Mouse (Mus musculus): Measurements from ENCODE around the gene Ttc30a1. TPM values are rescaled to one million over a fixed set of nuclear protein-coding genes. Genes with fewer than 3 reads are reported as not detected.
"Not testable (repeated sequence)": the region's sequence is repeated elsewhere in the genome, so short reads cannot be mapped to it uniquely, and the experiment has no call there.

Ttc30a1 gene
- polyA plus RNA-seq, 1 experiment = 0.57 TPM

DNA sequence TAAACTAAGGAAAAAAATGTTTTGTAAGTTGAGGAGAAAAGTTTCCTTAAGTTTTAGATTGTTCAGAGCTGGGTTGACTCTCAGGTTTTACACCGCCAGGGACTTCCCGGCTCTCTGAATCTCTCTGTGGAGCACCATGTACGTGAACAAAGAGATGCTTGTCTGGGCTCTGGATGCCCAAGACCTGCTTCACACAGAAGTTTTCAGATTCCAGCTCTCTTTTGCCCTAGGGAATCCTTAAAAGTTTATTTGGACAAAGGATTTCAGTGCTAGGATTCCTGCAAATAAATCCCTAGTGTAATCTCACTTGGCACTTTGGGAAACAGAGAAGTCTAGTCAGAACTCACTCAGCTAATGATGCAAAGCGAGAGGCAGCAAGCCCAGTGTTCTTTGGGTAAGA is 7.9 kb upstream of the Ttc30a1 start:
- 85% methylated on average over 4 of the region's 4 CpGs for WGBS
- H3K4me3 ChIP-seq (replicated peaks; ENCODE audit: control insufficient read depth, low read depth, low read length) = no peak overlapping the region
- H3K27ac ChIP-seq (ENCODE audit: control insufficient read depth, insufficient read depth, low read depth, low read length, poor library complexity) = no peak overlapping the region
- TF ChIP-seq CTCF (IDR thresholded peaks at IDR 0.05; ENCODE audit: control insufficient read depth, insufficient read depth, low read length) (no peak), POLR2A (IDR thresholded peaks at IDR 0.05; ENCODE audit: borderline replicate concordance, control insufficient read depth, low read depth, low read length) (no peak)
- no peaks in the 10 kb centered on the region; the same call in 1 of the 2 replicates for H3K4me1 ChIP-seq (ENCODE audit: control insufficient read depth, insufficient read depth, low read length)

DNA sequence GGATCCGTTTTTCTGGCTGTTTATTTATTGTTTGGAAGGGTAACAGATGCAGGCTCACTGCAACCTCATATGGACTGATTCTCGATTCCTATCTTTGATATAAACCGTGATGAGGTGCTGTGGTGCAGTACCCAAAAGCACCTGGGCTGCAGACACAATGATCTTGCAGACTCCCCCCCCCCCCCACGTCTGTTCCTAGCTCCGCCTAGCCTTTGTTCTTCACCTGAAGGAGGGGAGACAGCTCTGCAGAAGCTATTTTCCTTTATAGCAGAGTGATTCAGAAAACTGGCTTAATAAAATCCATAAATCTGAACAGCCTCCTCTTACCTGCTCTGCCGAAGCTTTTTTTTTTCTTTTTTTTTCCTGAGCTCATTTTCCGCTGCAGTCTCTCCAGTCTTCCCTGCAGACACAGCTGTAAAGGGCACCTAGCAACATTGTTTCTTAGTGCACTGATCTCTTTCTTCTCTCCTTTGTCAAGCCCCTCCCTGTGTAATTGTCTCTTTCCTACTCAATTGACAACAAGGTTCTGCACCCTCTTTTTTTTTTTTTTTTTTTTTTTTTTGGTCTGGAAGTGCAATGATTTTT is 7.1 kb upstream of the Ttc30a1 start:
- TF ChIP-seq POLR2A (IDR thresholded peaks at IDR 0.05; ENCODE audit: borderline replicate concordance, control insufficient read depth, low read depth, low read length) (no peak), CTCF (IDR thresholded peaks at IDR 0.05; ENCODE audit: control insufficient read depth, insufficient read depth, low read length) (no peak)
- no peak overlapping the region for H3K4me3 ChIP-seq (replicated peaks; ENCODE audit: control insufficient read depth, low read depth, low read length)
- no peak overlapping the region for H3K27ac ChIP-seq (ENCODE audit: control insufficient read depth, insufficient read depth, low read depth, low read length, poor library complexity)
- no peaks in the 10 kb centered on the region; the same call in 1 of the 2 replicates for H3K4me1 ChIP-seq (ENCODE audit: control insufficient read depth, insufficient read depth, low read length)
- 75% methylated on average over 7 of the region's 7 CpGs for WGBS

DNA sequence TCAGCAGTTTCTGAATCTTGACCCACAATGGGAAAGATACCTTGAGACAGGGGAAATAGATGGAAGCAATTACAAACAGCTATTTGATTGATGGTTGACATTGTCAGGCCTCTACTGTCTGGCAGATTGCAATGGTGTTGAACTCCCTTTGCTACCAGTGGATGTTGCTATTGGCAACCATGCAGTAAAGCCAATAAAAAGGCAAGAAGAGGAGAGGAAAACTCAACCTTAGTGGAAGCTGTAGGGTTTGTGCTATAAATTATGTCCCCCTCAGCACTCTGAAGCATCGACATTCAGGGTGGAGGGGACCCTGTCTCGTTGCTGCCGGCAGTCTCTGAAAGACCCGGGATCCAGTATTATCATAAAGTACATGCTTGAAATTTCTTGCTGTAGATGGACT is 6.6 kb upstream of the Ttc30a1 start:
- H3K27ac ChIP-seq (ENCODE audit: control insufficient read depth, insufficient read depth, low read depth, low read length, poor library complexity) = no peak overlapping the region
- TF ChIP-seq CTCF (IDR thresholded peaks at IDR 0.05; ENCODE audit: control insufficient read depth, insufficient read depth, low read length) (no peak), POLR2A (IDR thresholded peaks at IDR 0.05; ENCODE audit: borderline replicate concordance, control insufficient read depth, low read depth, low read length) (no peak)
- 76% methylated on average over 4 of the region's 4 CpGs for WGBS
- H3K4me3 ChIP-seq (replicated peaks; ENCODE audit: control insufficient read depth, low read depth, low read length) = no peak overlapping the region
- no peaks in the 10 kb centered on the region; the same call in 1 of the 2 replicates for H3K4me1 ChIP-seq (ENCODE audit: control insufficient read depth, insufficient read depth, low read length)

DNA sequence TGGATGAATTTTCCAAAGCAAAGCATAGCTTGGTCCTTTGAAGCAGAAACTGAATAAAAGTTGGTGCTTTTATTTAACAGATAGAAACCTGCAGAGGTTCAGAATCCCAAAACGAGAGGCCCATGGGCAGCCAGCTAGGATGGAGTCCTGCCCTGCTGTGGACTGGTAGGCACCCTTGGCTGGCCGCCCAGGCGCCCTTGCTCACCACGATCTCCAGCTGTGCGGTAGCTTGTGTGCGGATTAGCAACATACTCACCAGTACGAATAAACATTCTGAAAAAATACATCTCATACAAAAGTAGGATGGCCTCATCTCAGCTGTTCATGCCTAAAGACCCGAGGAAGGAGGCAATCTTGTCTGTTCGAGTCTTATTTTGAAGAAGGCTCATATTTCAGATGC is 6.0 kb upstream of the Ttc30a1 start:
- Histone ChIP-seq H3K27ac (ENCODE audit: control insufficient read depth, insufficient read depth, low read depth, low read length, poor library complexity) (no peak overlapping the region), H3K4me1 (ENCODE audit: control insufficient read depth, insufficient read depth, low read length) (no peaks in the 10 kb centered on the region; the same call in 1 of the 2 replicates), H3K4me3 (replicated peaks; ENCODE audit: control insufficient read depth, low read depth, low read length) (no peak overlapping the region)
- TF ChIP-seq CTCF (IDR thresholded peaks at IDR 0.05; ENCODE audit: control insufficient read depth, insufficient read depth, low read length) = no peak
- TF ChIP-seq POLR2A (IDR thresholded peaks at IDR 0.05; ENCODE audit: borderline replicate concordance, control insufficient read depth, low read depth, low read length) = no peak
- WGBS = 77% methylated on average over 9 of the region's 9 CpGs

DNA sequence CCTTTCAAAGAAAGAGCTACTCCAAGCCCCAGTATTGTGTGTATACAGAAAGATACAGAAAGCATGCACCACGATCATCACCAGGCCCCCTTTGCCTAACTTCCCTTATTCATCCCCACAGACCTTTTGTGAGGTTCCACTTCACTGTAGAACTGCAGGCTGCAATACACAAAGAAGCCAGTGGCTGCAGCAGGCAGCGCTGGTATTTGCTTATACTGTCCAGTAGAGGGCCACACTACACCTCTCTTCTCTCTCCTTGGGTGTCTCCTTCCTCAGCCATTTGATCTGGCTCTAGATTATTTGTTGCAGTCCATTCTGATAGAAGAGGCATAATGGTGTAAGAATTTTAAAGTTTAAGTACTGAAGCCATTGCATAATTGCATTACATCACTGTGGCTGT is 3.4 kb upstream of the Ttc30a1 start:
- H3K27ac ChIP-seq (ENCODE audit: control insufficient read depth, insufficient read depth, low read depth, low read length, poor library complexity) = no peak overlapping the region
- 0% methylated on average over 2 of the region's 2 CpGs for WGBS
- H3K4me1 ChIP-seq (ENCODE audit: control insufficient read depth, insufficient read depth, low read length) = no peaks in the 10 kb centered on the region; the same call in 1 of the 2 replicates
- no peak for TF ChIP-seq POLR2A (IDR thresholded peaks at IDR 0.05; ENCODE audit: borderline replicate concordance, control insufficient read depth, low read depth, low read length)
- peak; percentile 79 for TF ChIP-seq CTCF (IDR thresholded peaks at IDR 0.05; ENCODE audit: control insufficient read depth, insufficient read depth, low read length)
- no peak overlapping the region for H3K4me3 ChIP-seq (replicated peaks; ENCODE audit: control insufficient read depth, low read depth, low read length)

DNA sequence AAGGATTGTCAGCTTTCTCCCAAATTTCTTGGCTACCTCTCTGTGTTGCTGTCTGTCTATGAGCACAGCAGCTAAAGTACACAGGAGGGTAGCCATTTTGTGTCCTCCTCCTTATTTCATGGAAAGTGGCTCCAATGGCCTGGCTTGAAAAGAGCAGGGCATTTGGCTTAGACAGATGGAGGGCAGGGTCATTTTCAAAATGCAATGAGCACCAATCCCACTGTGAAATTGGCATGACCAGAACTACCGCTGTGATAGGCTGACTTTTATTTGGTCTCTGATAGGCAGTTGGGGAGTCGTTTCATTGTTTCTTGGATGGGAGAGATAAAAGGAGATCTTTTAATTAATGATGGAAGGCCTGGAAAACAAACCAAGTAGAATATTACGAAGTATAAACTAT is 2.1 kb upstream of the Ttc30a1 start:
- 77% methylated on average over 3 of the region's 3 CpGs for WGBS
- TF ChIP-seq POLR2A (IDR thresholded peaks at IDR 0.05; ENCODE audit: borderline replicate concordance, control insufficient read depth, low read depth, low read length) = no peak
- TF ChIP-seq CTCF (IDR thresholded peaks at IDR 0.05; ENCODE audit: control insufficient read depth, insufficient read depth, low read length) = no peak
- no peaks in the 10 kb centered on the region; the same call in 1 of the 2 replicates for H3K4me1 ChIP-seq (ENCODE audit: control insufficient read depth, insufficient read depth, low read length)

DNA sequence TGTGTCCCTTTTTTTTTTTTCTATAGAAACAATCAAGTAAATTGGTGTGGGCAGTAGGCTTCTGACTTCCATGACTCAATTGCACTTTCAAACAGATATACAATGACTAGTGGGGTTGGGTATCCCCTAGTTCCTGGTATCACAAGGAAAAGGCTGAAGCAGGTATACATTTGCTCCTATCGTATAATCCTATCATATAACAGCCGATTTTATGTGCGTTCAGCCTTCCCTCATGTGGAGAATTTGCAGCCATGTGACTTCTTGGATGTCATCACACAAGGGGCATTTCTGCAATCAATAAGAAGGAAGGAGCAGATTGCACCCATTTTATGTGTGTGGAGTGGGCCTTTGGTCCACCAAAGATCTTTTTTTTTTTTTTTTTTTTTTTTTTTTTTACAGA is 1.3 kb upstream of the Ttc30a1 start:
- H3K4me1 ChIP-seq (ENCODE audit: control insufficient read depth, insufficient read depth, low read length) = no peaks in the 10 kb centered on the region; the same call in 1 of the 2 replicates
- no peak for TF ChIP-seq CTCF (IDR thresholded peaks at IDR 0.05; ENCODE audit: control insufficient read depth, insufficient read depth, low read length)
- TF ChIP-seq POLR2A (IDR thresholded peaks at IDR 0.05; ENCODE audit: borderline replicate concordance, control insufficient read depth, low read depth, low read length) = no peak
- WGBS = 86% methylated on average over 3 of the region's 3 CpGs

More for the DNA sequence above, 2.1 kb upstream of the Ttc30a1 start:
- no peak overlapping the region for H3K27ac ChIP-seq (ENCODE audit: control insufficient read depth, insufficient read depth, low read depth, low read length, poor library complexity)
- no peak overlapping the region for H3K4me3 ChIP-seq (replicated peaks; ENCODE audit: control insufficient read depth, low read depth, low read length)

DNA sequence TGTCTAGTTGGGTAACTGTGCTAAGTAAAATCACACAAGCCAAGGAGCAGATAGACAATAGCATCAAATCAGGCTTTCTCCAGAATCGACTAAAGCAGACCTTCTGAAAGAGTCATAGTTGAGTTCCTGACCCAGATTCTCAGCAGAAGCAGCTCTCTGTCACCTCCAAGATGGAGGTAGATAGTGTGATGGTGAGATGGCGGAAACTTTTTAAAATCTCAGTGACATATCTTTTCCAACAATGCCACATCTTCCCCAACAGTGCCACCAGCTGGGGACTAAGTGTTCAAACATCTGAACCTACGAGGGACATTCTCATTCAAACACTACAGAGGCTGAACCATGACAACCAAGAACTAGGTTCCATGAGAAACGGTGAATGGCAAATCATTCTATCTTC is 859 bp upstream of the Ttc30a1 start:
- Histone ChIP-seq H3K4me3 (replicated peaks; ENCODE audit: control insufficient read depth, low read depth, low read length) (no peak overlapping the region), H3K27ac (ENCODE audit: control insufficient read depth, insufficient read depth, low read depth, low read length, poor library complexity) (no peak overlapping the region), H3K4me1 (ENCODE audit: control insufficient read depth, insufficient read depth, low read length) (no peaks in the 10 kb centered on the region; the same call in 1 of the 2 replicates)
- TF ChIP-seq POLR2A (IDR thresholded peaks at IDR 0.05; ENCODE audit: borderline replicate concordance, control insufficient read depth, low read depth, low read length) (no peak), CTCF (IDR thresholded peaks at IDR 0.05; ENCODE audit: control insufficient read depth, insufficient read depth, low read length) (no peak)
- 83% methylated on average over 4 of the region's 4 CpGs for WGBS

More for the DNA sequence above, 1.3 kb upstream of the Ttc30a1 start:
- no peak overlapping the region for H3K27ac ChIP-seq (ENCODE audit: control insufficient read depth, insufficient read depth, low read depth, low read length, poor library complexity)
- no peak overlapping the region for H3K4me3 ChIP-seq (replicated peaks; ENCODE audit: control insufficient read depth, low read depth, low read length)

DNA sequence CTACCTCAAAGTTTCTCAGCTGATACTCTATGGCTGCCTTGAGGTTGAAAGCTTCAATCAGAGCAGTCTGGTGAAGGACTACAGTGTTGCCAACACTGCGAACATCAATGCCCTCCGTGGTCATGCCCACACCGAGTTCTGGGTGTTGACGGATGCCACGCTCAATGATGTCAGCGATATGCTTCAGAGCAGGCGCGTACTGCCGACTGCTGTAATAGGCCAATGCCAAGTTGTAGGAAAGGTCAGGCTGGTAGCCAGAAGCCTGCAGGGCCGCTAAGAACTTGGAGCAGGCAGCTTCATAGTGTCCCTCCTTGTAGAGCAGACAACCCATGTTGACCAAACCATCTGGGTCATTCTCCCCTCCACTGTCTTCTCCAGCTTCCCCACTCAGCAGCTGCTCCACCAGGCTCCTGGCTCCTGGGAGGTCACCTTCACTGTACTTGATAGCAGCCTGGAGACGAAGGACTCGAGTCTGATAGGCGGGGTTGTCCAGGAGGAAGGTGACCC is 781 bp downstream of the Ttc30a1 start:
- WGBS = 95% methylated on average over 13 of the region's 13 CpGs
- not testable (repeated sequence) for H3K4me1 ChIP-seq (ENCODE audit: control insufficient read depth, insufficient read depth, low read length); H3K4me3 ChIP-seq (replicated peaks; ENCODE audit: control insufficient read depth, low read depth, low read length); H3K27ac ChIP-seq (ENCODE audit: control insufficient read depth, insufficient read depth, low read depth, low read length, poor library complexity)

DNA sequence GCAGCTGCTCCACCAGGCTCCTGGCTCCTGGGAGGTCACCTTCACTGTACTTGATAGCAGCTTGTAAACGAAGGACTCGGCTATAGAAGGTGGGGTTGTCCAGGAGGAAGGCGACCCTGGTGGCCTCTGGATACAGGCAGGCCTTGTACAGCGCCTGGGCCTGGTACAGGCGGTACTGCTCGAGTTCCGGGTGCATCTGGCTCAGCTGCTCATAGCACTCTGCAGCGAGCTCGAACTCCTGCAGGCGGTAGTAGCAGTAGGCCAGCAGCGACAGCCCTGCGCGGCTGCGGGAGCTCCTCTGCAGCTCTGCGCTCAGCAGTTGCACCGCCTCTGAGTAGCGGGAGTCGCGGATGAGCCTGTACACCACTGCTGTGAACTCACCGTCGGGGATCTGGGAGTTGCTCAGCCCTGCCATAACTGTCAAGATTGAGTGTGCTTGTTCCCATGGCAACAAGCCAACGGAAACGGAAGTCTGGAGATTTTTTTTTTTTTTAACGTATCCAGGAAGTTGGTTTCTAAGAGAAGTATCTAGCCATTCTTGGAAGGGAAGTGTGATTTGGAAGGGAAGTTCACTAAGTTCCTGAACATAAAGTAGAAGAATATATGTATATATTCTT is 3.9 kb downstream of the Ttc30a1 start, which contains the start of gene Ttc30a2:
Ttc30a2 (minus strand) TSS at position 419 of the 617 bp plus-strand sequence.
- H3K4me1 ChIP-seq (ENCODE audit: control insufficient read depth, insufficient read depth, low read length); H3K27ac ChIP-seq (ENCODE audit: control insufficient read depth, insufficient read depth, low read depth, low read length, poor library complexity); H3K4me3 ChIP-seq (replicated peaks; ENCODE audit: control insufficient read depth, low read depth, low read length): not testable (repeated sequence)
- 58% methylated on average over 20 of the region's 24 CpGs for WGBS

DNA sequence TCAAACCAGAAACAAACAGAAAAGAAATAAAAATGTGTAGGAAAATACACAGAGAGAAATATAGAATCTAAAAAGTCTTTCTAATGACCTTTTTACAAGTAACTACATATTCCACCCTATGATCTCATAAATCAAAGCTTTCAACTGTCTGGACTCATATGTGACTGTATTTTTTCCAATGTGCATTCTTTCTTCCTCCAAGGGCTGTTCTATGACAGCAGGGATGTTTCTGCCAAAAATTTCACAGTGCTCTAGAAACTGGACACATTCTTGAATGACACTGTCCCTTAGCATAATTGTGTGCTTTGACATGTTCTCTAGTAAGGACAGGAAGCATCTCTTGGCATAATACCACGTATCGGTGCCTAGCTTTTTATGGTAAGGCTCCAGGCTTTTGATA is 5.7 kb downstream of the Ttc30a1 start:
- H3K27ac ChIP-seq (ENCODE audit: control insufficient read depth, insufficient read depth, low read depth, low read length, poor library complexity); H3K4me3 ChIP-seq (replicated peaks; ENCODE audit: control insufficient read depth, low read depth, low read length); H3K4me1 ChIP-seq (ENCODE audit: control insufficient read depth, insufficient read depth, low read length): not testable (repeated sequence)
- WGBS = 79% methylated on average over 2 of the region's 2 CpGs

Data from bone marrow, adult 2 months (tissue).